In the genomic region with DNA sequence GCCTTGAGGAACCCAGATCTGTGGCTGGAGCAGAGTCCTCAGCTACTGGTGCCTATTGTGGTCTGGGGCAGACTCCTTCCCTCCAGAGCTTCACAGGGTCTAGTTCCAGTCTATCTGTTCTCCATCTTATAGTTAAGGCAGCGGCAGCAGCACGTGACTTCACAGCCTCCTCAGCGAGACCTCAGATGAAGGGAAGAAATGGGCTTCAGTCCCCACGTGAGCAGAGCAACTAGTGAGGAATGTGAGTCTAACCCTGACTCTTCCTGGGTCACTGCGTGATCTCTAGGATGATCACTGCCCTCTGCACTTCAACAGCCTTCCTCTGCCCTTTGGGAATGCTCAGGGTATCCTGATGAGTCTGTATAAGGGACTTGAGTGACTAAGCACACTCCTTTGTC, we compare ENCODE assay signal across 2 mouse cellular contexts.
TF ChIP-seq lines count a peak whose summit lies in the region.

No protein-coding gene starts in this region.

TF ChIP-seq in CH12.LX, 34 proteins besides CTCF, POLR2A, EP300 and RAD21:
- TF ChIP-seq ETS1 (conservative IDR thresholded peaks at IDR 0.05; ENCODE audit: low read depth, low read length) (no peak), BHLHE40 (IDR thresholded peaks at IDR 0.05; ENCODE audit: low read depth, low read length) (peak; percentile 86), MAX (IDR thresholded peaks at IDR 0.05; ENCODE audit: low read length) (peak; percentile 28), USF1 (IDR thresholded peaks at IDR 0.05; ENCODE audit: low read depth, low read length) (peak; percentile 64), MAZ (IDR thresholded peaks at IDR 0.05; ENCODE audit: low read depth, low read length) (0 out of 2 replicates have a peak, but pooled peaks have one; percentile 7), CHD2 (IDR thresholded peaks at IDR 0.05; ENCODE audit: low read length) (no peak), USF2 (conservative IDR thresholded peaks at IDR 0.05; ENCODE audit: low read depth, low read length) (peak; percentile 31; the same call in 1 of the 2 replicates), POLR2AphosphoS2 (IDR thresholded peaks at IDR 0.05; ENCODE audit: low read depth, low read length) (peak; percentile 87)

TF ChIP-seq in MEL, 35 proteins besides CTCF, POLR2A, EP300 and RAD21:
- peak; percentile 51 for TF ChIP-seq USF1 (IDR thresholded peaks at IDR 0.05; ENCODE audit: low read depth, low read length)
- TF ChIP-seq TBP (IDR thresholded peaks at IDR 0.05; ENCODE audit: low read depth, low read length), result no peak
